Mouse (Mus musculus) forebrain, embryonic 12.5 days (tissue): ENCODE measurements at regions not wholly inside any gene's neighbourhood (a gene's known extent, or its start where the extent isn't known, plus 50 kb on each side); places are given as distances from the start of the nearest gene placed in this dataset.

Source experiments
- ATAC-seq: fragments of 200-750 bp; cut with Nextera tagmentation; 2 replicates; pipeline ENCODE4 v1.8.0; 2017; ENCODE audit warnings: moderate TSS enrichment; ENCODE audit not compliant: low FRiP score
- H3K27ac ChIP-seq: fragments of 300-500 bp; sonication (generic); 2 replicates; pipeline ENCODE4 v1.5.1; 2016; ENCODE audit warnings: mild to moderate bottlenecking
- H3K27me3 ChIP-seq: fragments of 300-500 bp; sonication (generic); 2 replicates; pipeline ENCODE4 v1.6.1; 2016; ENCODE audit warnings: mild to moderate bottlenecking
- H3K36me3 ChIP-seq: fragments of 300-500 bp; sonication (generic); replicated peaks from 2 replicates; pipeline ENCODE4 v1.6.1; 2016; ENCODE audit warnings: mild to moderate bottlenecking
- H3K4me1 ChIP-seq: fragments of 300-500 bp; sonication (generic); 2 replicates; pipeline ENCODE4 v1.6.1; 2016
- H3K4me2 ChIP-seq: fragments of 300-500 bp; sonication (generic); 2 replicates; pipeline ENCODE4 v1.6.1; 2016; ENCODE audit warnings: mild to moderate bottlenecking, moderate library complexity
- H3K4me3 ChIP-seq: fragments of 300-500 bp; sonication (generic); replicated peaks from 2 replicates; pipeline ENCODE4 v1.5.1; 2016; ENCODE audit warnings: mild to moderate bottlenecking
- H3K9ac ChIP-seq: fragments of 300-500 bp; sonication (generic); 2 replicates; pipeline ENCODE4 v1.6.1; 2016; ENCODE audit warnings: mild to moderate bottlenecking
- H3K9me3 ChIP-seq: fragments of 300-500 bp; sonication (generic); 2 replicates; pipeline ENCODE4 v1.6.1; 2016
- WGBS: fragments of 180-500 bp; shearing (Covaris S2); methylation state at CpG from one replicate; pipeline ENCODE4 v1.1.7; 2016; 5-methylcytosine and 5-hydroxymethylcytosine counted together

DNA sequence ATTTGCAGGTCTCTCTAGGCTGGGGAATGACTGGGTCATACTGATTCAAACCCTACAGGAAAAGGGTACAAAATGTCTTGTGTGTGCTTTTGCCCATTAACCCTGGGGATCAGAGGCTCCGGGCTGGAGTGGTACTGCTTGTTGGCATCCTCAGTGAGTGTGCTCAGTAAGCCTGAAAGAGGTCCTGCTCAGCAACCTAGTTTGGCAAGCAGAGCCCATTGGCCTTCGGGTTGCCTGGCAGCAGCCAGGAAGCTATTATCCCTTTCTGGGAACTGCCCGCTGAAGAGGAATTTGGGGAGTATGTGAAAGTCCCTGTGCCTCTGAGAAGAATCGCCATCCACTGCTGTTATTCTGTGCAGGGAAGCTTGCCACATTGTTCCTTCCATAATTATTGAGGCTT is 117.1 kb downstream of the Amer3 start:
- Histone ChIP-seq H3K4me2 (no peak overlapping the region), H3K9ac (no peak overlapping the region), H3K27me3 (no peaks in the 10 kb centered on the region), H3K36me3 (no peaks in the 10 kb centered on the region), H3K4me1 (no peaks in the 10 kb centered on the region), H3K4me3 (no peak overlapping the region), H3K27ac (no peak overlapping the region), H3K9me3 (no peaks in the 10 kb centered on the region)
- no peak for ATAC-seq
- 73% methylated on average over 4 of the region's 4 CpGs for WGBS

DNA sequence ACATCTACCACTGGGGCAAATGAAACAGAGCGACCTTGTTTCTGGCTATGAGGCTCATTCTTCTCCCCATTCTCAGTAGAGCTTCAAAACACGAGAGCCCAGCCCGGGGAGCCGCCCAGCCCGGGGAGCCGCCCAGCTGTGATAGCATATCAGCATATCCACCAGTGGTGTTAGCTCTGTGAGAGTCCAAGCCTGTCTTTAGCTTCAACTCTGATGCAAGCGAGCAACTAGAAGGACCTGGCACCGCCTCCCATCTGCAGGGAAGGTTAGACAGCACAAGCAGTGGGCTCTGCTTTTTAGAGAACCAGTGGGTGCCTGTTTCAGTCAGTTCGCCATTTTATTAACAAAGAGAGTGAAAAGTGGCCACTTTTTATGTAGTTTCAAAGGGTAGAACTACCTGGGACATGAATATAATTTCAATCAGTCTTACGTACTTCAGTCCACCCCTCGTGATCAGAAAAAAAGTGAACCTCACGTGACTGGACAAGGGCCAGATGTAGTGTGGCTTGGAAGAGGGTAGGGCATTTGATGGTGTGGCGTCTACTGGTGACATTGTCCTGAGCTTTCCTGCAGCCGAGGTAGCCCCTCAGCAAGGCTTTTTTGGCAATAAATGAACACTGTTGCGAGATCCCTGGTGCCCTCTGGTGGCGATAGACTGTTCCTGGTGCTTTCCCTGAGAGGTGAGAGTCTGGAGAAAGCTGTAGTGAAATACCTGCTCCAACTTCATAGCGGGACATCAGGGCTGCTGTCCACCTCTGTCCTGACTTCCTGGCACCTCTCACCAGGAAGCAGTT is 121.0 kb downstream of the Amer3 start:
- Histone ChIP-seq H3K27me3 (no peaks in the 10 kb centered on the region), H3K4me1 (no peaks in the 10 kb centered on the region), H3K9me3 (no peaks in the 10 kb centered on the region), H3K9ac (no peak overlapping the region), H3K36me3 (no peaks in the 10 kb centered on the region), H3K4me3 (no peak overlapping the region), H3K27ac (no peak overlapping the region), H3K4me2 (no peak overlapping the region)
- 51% methylated on average over 17 of the region's 17 CpGs for WGBS
- ATAC-seq: peak; percentile 44; the same call in 1 of the 2 replicates

GRCm38 (mm10) chr1:34701436-34701835 is 122.0 kb downstream of the Amer3 start:
- WGBS: 82% methylated on average over 7 of the region's 7 CpGs
- H3K4me1 ChIP-seq: no peaks in the 10 kb centered on the region
- no peak overlapping the region for H3K27ac ChIP-seq
- no peak overlapping the region for H3K9ac ChIP-seq
- H3K27me3 ChIP-seq: no peaks in the 10 kb centered on the region
- H3K4me3 ChIP-seq: no peak overlapping the region
- H3K9me3 ChIP-seq: no peaks in the 10 kb centered on the region
- no peak for ATAC-seq
- no peaks in the 10 kb centered on the region for H3K36me3 ChIP-seq
- H3K4me2 ChIP-seq: no peak overlapping the region

- WGBS: 92% methylated on average over 2 of the region's 2 CpGs
- no peak overlapping the region for H3K4me3 ChIP-seq
These were observed 129.6 kb downstream of the Amer3 start for GRCm38 (mm10) chr1:34709089-34709488.

DNA sequence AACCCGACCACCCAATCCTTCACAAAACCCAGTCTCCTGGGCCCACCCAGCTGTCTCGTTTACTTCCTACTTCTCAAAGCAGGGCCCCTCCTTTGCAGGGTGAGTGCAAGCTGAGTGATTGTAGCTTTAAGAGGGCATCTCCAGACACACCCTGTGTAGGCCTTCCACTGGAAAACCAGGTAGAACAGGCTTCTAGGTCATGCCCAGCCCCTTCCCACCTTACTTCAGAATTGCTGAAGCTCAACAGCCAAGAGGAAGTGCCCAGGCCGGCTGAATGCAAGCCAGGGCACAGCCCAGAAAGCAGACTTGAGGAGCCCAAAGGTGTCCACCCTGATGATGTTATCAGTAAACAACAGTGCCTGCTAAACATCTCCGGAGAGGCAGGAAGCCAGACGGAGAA is 120.2 kb downstream of the Fam168b start:
- Histone ChIP-seq H3K9me3 (no peaks in the 10 kb centered on the region), H3K27me3 (no peaks in the 10 kb centered on the region), H3K4me1 (no peaks in the 10 kb centered on the region), H3K4me2 (no peak overlapping the region), H3K4me3 (no peak overlapping the region), H3K9ac (no peak overlapping the region), H3K36me3 (no peaks in the 10 kb centered on the region), H3K27ac (no peak overlapping the region)
- no peak for ATAC-seq
- WGBS: 77% methylated on average over 5 of the region's 5 CpGs

More at GRCm38 (mm10) chr1:34709089-34709488, 129.6 kb downstream of the Amer3 start:
- ATAC-seq: no peak
- Histone ChIP-seq H3K4me2 (no peak overlapping the region), H3K27me3 (no peaks in the 10 kb centered on the region), H3K27ac (no peak overlapping the region), H3K4me1 (no peaks in the 10 kb centered on the region), H3K9me3 (no peaks in the 10 kb centered on the region), H3K36me3 (no peaks in the 10 kb centered on the region), H3K9ac (no peak overlapping the region)

GRCm38 (mm10) chr1:34732156-34732555 is 110.7 kb downstream of the Fam168b start:
- 74% methylated on average over 7 of the region's 7 CpGs for WGBS
- ATAC-seq: no peak
- no peaks in the 10 kb centered on the region for H3K36me3 ChIP-seq

GRCm38 (mm10) chr1:34733026-34733913 is 109.6 kb downstream of the Fam168b start:
- Histone ChIP-seq H3K4me2 (no peak overlapping the region), H3K27me3 (no peaks in the 10 kb centered on the region), H3K36me3 (no peaks in the 10 kb centered on the region), H3K9me3 (no peaks in the 10 kb centered on the region), H3K4me1 (no peaks in the 10 kb centered on the region), H3K27ac (no peak overlapping the region), H3K9ac (no peak overlapping the region), H3K4me3 (no peak overlapping the region)
- ATAC-seq: no peak
- WGBS: 82% methylated on average over 17 of the region's 17 CpGs

More at GRCm38 (mm10) chr1:34732156-34732555, 110.7 kb downstream of the Fam168b start:
- no peaks in the 10 kb centered on the region for H3K4me1 ChIP-seq
- H3K9ac ChIP-seq: no peak overlapping the region
- H3K27ac ChIP-seq: no peak overlapping the region
- H3K4me3 ChIP-seq: no peak overlapping the region
- H3K9me3 ChIP-seq: no peaks in the 10 kb centered on the region
- H3K27me3 ChIP-seq: no peaks in the 10 kb centered on the region
- H3K4me2 ChIP-seq: no peak overlapping the region

GRCm38 (mm10) chr1:34738386-34739067 is 104.3 kb downstream of the Fam168b start:
- Histone ChIP-seq H3K36me3 (no peaks in the 10 kb centered on the region), H3K4me3 (no peak overlapping the region), H3K4me1 (no peaks in the 10 kb centered on the region), H3K9ac (no peak overlapping the region), H3K9me3 (no peaks in the 10 kb centered on the region), H3K27ac (no peak overlapping the region), H3K27me3 (no peaks in the 10 kb centered on the region), H3K4me2 (no peak overlapping the region)
- ATAC-seq: no peak
- WGBS: 52% methylated on average over 14 of the region's 14 CpGs

- no peaks in the 10 kb centered on the region for H3K9me3 ChIP-seq
- no peaks in the 10 kb centered on the region for H3K36me3 ChIP-seq
- H3K4me2 ChIP-seq: no peak overlapping the region
- no peak overlapping the region for H3K27ac ChIP-seq
- 0 out of 2 replicates have a peak, but pooled peaks have one; percentile 17 for ATAC-seq
- no peaks in the 10 kb centered on the region for H3K27me3 ChIP-seq
- no peak overlapping the region for H3K9ac ChIP-seq
- 61% methylated on average over 4 of the region's 4 CpGs for WGBS
- no peak overlapping the region for H3K4me3 ChIP-seq
- no peaks in the 10 kb centered on the region for H3K4me1 ChIP-seq
These were observed 103.2 kb downstream of the Fam168b start for GRCm38 (mm10) chr1:34739621-34740020.

DNA sequence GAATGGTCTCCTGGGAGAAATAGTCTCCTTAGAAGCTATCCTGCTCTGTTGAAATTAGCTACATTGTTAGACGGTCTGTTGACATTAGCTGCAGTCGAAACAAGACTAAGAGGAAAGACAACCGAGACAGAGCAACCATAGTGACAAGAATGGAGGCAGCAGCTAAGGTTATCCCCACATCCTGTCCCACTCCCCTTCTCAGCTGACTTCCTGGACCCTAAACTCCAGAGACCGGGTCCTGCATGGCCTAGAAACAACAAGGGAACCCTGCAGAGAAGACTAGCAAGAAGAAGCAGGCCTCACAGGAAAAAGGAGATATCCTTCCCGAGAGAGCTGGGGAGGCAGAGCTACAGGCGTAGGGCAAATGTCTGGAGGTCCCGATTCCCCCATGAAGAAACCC is 102.0 kb downstream of the Fam168b start:
- ATAC-seq: no peak
- WGBS: 65% methylated on average over 7 of the region's 7 CpGs
- Histone ChIP-seq H3K27ac (no peak overlapping the region), H3K36me3 (no peaks in the 10 kb centered on the region), H3K4me2 (no peak overlapping the region), H3K4me1 (no peaks in the 10 kb centered on the region), H3K9ac (no peak overlapping the region), H3K27me3 (no peaks in the 10 kb centered on the region), H3K4me3 (no peak overlapping the region), H3K9me3 (no peaks in the 10 kb centered on the region)

GRCm38 (mm10) chr1:34742234-34742633 is 100.6 kb downstream of the Fam168b start:
- WGBS: 54% methylated on average over 2 of the region's 2 CpGs
- Histone ChIP-seq H3K4me1 (no peaks in the 10 kb centered on the region), H3K4me2 (no peak overlapping the region), H3K27ac (no peak overlapping the region), H3K27me3 (no peaks in the 10 kb centered on the region), H3K36me3 (no peaks in the 10 kb centered on the region), H3K4me3 (no peak overlapping the region), H3K9me3 (no peaks in the 10 kb centered on the region), H3K9ac (no peak overlapping the region)
- no peak for ATAC-seq

- no peaks in the 10 kb centered on the region for H3K36me3 ChIP-seq
- 83% methylated on average over 6 of the region's 6 CpGs for WGBS
- ATAC-seq: no peak
- peaks cover 29% of the 10 kb centered on the region for H3K27me3 ChIP-seq
- H3K9ac ChIP-seq: no peak overlapping the region
- no peak overlapping the region for H3K4me2 ChIP-seq
- H3K9me3 ChIP-seq: no peaks in the 10 kb centered on the region
- H3K4me1 ChIP-seq: peaks cover 14% of the 10 kb centered on the region
- H3K27ac ChIP-seq: no peak overlapping the region
- H3K4me3 ChIP-seq: no peak overlapping the region
These were observed 97.0 kb downstream of the Fam168b start for GRCm38 (mm10) chr1:34745881-34746280.
